Mouse (Mus musculus): ENCODE measurements around the gene Ece1.

DNA sequence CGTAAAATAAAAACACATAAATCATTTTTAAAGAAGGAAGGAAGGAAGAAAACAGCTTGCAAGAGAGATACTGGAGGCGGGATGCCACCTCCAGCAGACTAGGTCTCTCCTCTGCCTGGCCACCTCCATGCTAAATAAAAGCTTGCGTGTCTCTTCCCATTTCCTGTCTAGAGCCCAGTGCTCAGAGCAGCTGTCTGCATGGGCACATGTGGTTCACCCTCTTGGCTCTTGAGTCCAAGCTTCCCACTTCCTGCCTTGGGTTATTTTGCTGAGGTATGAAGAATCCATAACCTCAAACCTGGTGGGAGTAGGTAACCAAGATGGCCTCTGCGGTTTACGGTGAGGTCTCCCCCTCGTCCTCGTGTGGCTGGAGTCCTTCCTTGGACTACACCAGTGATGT lies 36.5 kb downstream of the Ece1 start:
- TF ChIP-seq CHD2 (IDR thresholded peaks at IDR 0.05; ENCODE audit: low read depth, low read length) (no peak), ZC3H11A (IDR thresholded peaks at IDR 0.05; ENCODE audit: borderline replicate concordance, low read depth, low read length) (no peak)
